Mouse (Mus musculus): ENCODE measurements around the gene Rxfp3. TPM values are rescaled to one million over a fixed set of nuclear protein-coding genes. Genes with fewer than 3 reads are reported as not detected.
"Not testable (repeated sequence)": the region's sequence is repeated elsewhere in the genome, so short reads cannot be mapped to it uniquely, and the experiment has no call there.

Gene Rxfp3
- total RNA-seq, 1 experiment from 2014 or later: not detected

- no peak for ATAC-seq (ENCODE audit: extremely low read depth, insufficient number of reproducible peaks, low FRiP score, poor library complexity, severe bottlenecking)
These were observed 455 bp downstream of the Rxfp3 start for GRCm38 (mm10) chr15:11037376-11037695.

- ATAC-seq (ENCODE audit: extremely low read depth, insufficient number of reproducible peaks, low FRiP score, poor library complexity, severe bottlenecking): no peak
These were observed 1.0 kb downstream of the Rxfp3 start for GRCm38 (mm10) chr15:11036535-11037375.

GRCm38 (mm10) chr15:11035947-11036474 is 1.8 kb downstream of the Rxfp3 start:
- ATAC-seq (ENCODE audit: extremely low read depth, insufficient number of reproducible peaks, low FRiP score, poor library complexity, severe bottlenecking): no peak

GRCm38 (mm10) chr15:11030188-11030587 is 7.6 kb downstream of the Rxfp3 start:
- ATAC-seq (ENCODE audit: extremely low read depth, insufficient number of reproducible peaks, low FRiP score, poor library complexity, severe bottlenecking): no peak

GRCm38 (mm10) chr15:11026801-11027561 is 10.8 kb downstream of the Rxfp3 start:
- ATAC-seq (ENCODE audit: extremely low read depth, insufficient number of reproducible peaks, low FRiP score, poor library complexity, severe bottlenecking): no peak

- ATAC-seq (ENCODE audit: extremely low read depth, insufficient number of reproducible peaks, low FRiP score, poor library complexity, severe bottlenecking): no peak
These were observed 22.9 kb downstream of the Rxfp3 start for GRCm38 (mm10) chr15:11014931-11015330.

GRCm38 (mm10) chr15:11010976-11011548 is 26.7 kb downstream of the Rxfp3 start:
- no peak for ATAC-seq (ENCODE audit: extremely low read depth, insufficient number of reproducible peaks, low FRiP score, poor library complexity, severe bottlenecking)

GRCm38 (mm10) chr15:11008756-11009155 is 29.0 kb downstream of the Rxfp3 start:
- ATAC-seq (ENCODE audit: extremely low read depth, insufficient number of reproducible peaks, low FRiP score, poor library complexity, severe bottlenecking): no peak

GRCm38 (mm10) chr15:11004646-11005045 is 33.1 kb downstream of the Rxfp3 start:
- no peak for ATAC-seq (ENCODE audit: extremely low read depth, insufficient number of reproducible peaks, low FRiP score, poor library complexity, severe bottlenecking)

GRCm38 (mm10) chr15:11003791-11004190 is 34.0 kb downstream of the Rxfp3 start:
- ATAC-seq (ENCODE audit: extremely low read depth, insufficient number of reproducible peaks, low FRiP score, poor library complexity, severe bottlenecking): no peak

- ATAC-seq (ENCODE audit: extremely low read depth, insufficient number of reproducible peaks, low FRiP score, poor library complexity, severe bottlenecking): no peak
These were observed 37.4 kb downstream of the Rxfp3 start, which contains the start of gene Slc45a2 for GRCm38 (mm10) chr15:11000421-11000820. Slc45a2 (plus strand) TSS chr15:11000721.

- ATAC-seq (ENCODE audit: extremely low read depth, insufficient number of reproducible peaks, low FRiP score, poor library complexity, severe bottlenecking): no peak
These were observed 38.0 kb downstream of the Rxfp3 start for GRCm38 (mm10) chr15:10999832-11000231.

- no peak for ATAC-seq (ENCODE audit: extremely low read depth, insufficient number of reproducible peaks, low FRiP score, poor library complexity, severe bottlenecking)
These were observed 46.2 kb downstream of the Rxfp3 start for GRCm38 (mm10) chr15:10991566-10991965.

GRCm38 (mm10) chr15:10990411-10990810 is 47.4 kb downstream of the Rxfp3 start:
- no peak for ATAC-seq (ENCODE audit: extremely low read depth, insufficient number of reproducible peaks, low FRiP score, poor library complexity, severe bottlenecking)

GRCm38 (mm10) chr15:10986477-10986876 is 51.3 kb downstream of the Rxfp3 start:
- ATAC-seq (ENCODE audit: extremely low read depth, insufficient number of reproducible peaks, low FRiP score, poor library complexity, severe bottlenecking): not testable (repeated sequence)

- ATAC-seq (ENCODE audit: extremely low read depth, insufficient number of reproducible peaks, low FRiP score, poor library complexity, severe bottlenecking): no peak
These were observed 52.0 kb downstream of the Rxfp3 start for GRCm38 (mm10) chr15:10985756-10986155.
